Mouse (Mus musculus) MEL (cell line): ENCODE results near the gene Foxa2. TPM values are rescaled to one million over a fixed set of nuclear protein-coding genes. Genes with fewer than 3 reads are reported as not detected.

Source experiments
- DNase-seq: peaks from one replicate; pipeline ENCODE4 v3.0.0; 2011; ENCODE audit warnings: low read depth, low spot score
- H3K27ac ChIP-seq: 2 replicates; pipeline ENCODE4 v1.5.1; 2012; ENCODE audit warnings: low read depth, mild to moderate bottlenecking, control low read depth, low read length, moderate library complexity; ENCODE audit not compliant: control insufficient read depth
- H3K27me3 ChIP-seq, 2 experiments: fragments of 150-350 bp in 1 of 2; sonication (generic) in 1 of 2; 2 replicates each; pipeline ENCODE4 v1.6.1; 2012; ENCODE audit warnings: low read length in 2 of 2, mild to moderate bottlenecking in 2 of 2, improper control_type of control experiment in 1 of 2, moderate library complexity in 1 of 2; ENCODE audit not compliant: insufficient read depth in 2 of 2, control insufficient read depth in 1 of 2
- H3K36me3 ChIP-seq, 2 experiments: 2 replicates each; pipeline ENCODE4 v1.6.1; 2012 to 2014; ENCODE audit warnings: low read length in 2 of 2, improper control_type of control experiment in 1 of 2, inconsistent platforms in 1 of 2, mild to moderate bottlenecking in 1 of 2; ENCODE audit not compliant: insufficient read depth in 2 of 2, control insufficient read depth in 1 of 2
- H3K4me1 ChIP-seq, 2 experiments: fragments of 150-350 bp in 1 of 2; sonication (generic) in 1 of 2; 2 replicates each; pipeline ENCODE4 v1.6.1; 2012; ENCODE audit warnings: low read length in 2 of 2, improper control_type of control experiment in 1 of 2, mild to moderate bottlenecking in 1 of 2; ENCODE audit not compliant: insufficient read depth in 2 of 2, control insufficient read depth in 1 of 2
- H3K4me3 ChIP-seq, 2 experiments: fragments of 150-350 bp in 1 of 2; sonication (generic) in 1 of 2; 2 replicates each; pipeline ENCODE4 v1.5.1; 2012; ENCODE audit warnings: low read depth in 2 of 2, low read length in 2 of 2, mild to moderate bottlenecking in 2 of 2, moderate library complexity in 2 of 2, control low read depth in 1 of 2, improper control_type of control experiment in 1 of 2; ENCODE audit not compliant: control insufficient read depth in 1 of 2, insufficient read depth in 1 of 2
- H3K79me2 ChIP-seq: 2 replicates; pipeline ENCODE4 v1.6.1; 2012; ENCODE audit warnings: mild to moderate bottlenecking, low read length, moderate library complexity; ENCODE audit not compliant: control insufficient read depth, poor library complexity, insufficient read depth
- H3K9ac ChIP-seq: 2 replicates; pipeline ENCODE4 v1.6.1; 2012; ENCODE audit warnings: low read depth, mild to moderate bottlenecking, control low read depth, low read length, moderate library complexity; ENCODE audit not compliant: control insufficient read depth, poor library complexity, severe bottlenecking
- H3K9me3 ChIP-seq: fragments of 150-350 bp; sonication (generic); replicated peaks from 2 replicates; pipeline ENCODE4 v1.6.1; 2012; ENCODE audit warnings: mild to moderate bottlenecking, low read length, improper control_type of control experiment, moderate library complexity; ENCODE audit not compliant: insufficient read depth
- CTCF ChIP-seq, 3 experiments: IDR thresholded peaks in 2 of 3; conservative IDR thresholded peaks in 1 of 3; 2 replicates each; pipeline ENCODE4 v1.5.1; 2011 to 2012; ENCODE audit warnings: low read length in 3 of 3, low read depth in 2 of 3, mild to moderate bottlenecking in 2 of 3, improper control_type of control experiment in 1 of 3, inconsistent platforms in 1 of 3, mixed read lengths in 1 of 3, moderate library complexity in 1 of 3; ENCODE audit not compliant: control insufficient read depth in 1 of 3, insufficient read depth in 1 of 3, poor library complexity in 1 of 3, severe bottlenecking in 1 of 3
- GABPA ChIP-seq: IDR thresholded peaks from 2 replicates; pipeline ENCODE4 v1.6.1; 2012; ENCODE audit warnings: low read depth, mild to moderate bottlenecking, inconsistent platforms, low read length, improper control_type of control experiment, moderate library complexity
- GATA1 ChIP-seq: IDR thresholded peaks from 2 replicates; pipeline ENCODE4 v1.6.1; 2011; ENCODE audit warnings: low read depth, low read length, improper control_type of control experiment
- HCFC1 ChIP-seq: IDR thresholded peaks from 2 replicates; pipeline ENCODE4 v1.6.1; 2012; ENCODE audit warnings: low read depth, mild to moderate bottlenecking, inconsistent platforms, low read length, improper control_type of control experiment, moderate library complexity
- KAT2A ChIP-seq: conservative IDR thresholded peaks from 2 replicates; pipeline ENCODE4 v1.6.1; 2012; ENCODE audit warnings: low read depth, low read length, improper control_type of control experiment, inconsistent platforms
- MAFK ChIP-seq: IDR thresholded peaks from 2 replicates; pipeline ENCODE4 v1.6.1; 2011; ENCODE audit warnings: low read depth, mild to moderate bottlenecking, low read length, improper control_type of control experiment, borderline replicate concordance
- MYB ChIP-seq: IDR thresholded peaks from 2 replicates; pipeline ENCODE4 v1.6.1; 2011; ENCODE audit warnings: mild to moderate bottlenecking, low read depth, low read length, improper control_type of control experiment
- NRF1 ChIP-seq: IDR thresholded peaks from 2 replicates; pipeline ENCODE4 v1.6.1; 2014; ENCODE audit warnings: low read depth, mild to moderate bottlenecking, inconsistent platforms, low read length, improper control_type of control experiment, moderate library complexity; ENCODE audit not compliant: poor library complexity, insufficient read depth, severe bottlenecking
- POLR2AphosphoS2 ChIP-seq: IDR thresholded peaks from 2 replicates; pipeline ENCODE4 v1.6.1; 2011; ENCODE audit warnings: low read length, improper control_type of control experiment
- RAD21 ChIP-seq: IDR thresholded peaks from 2 replicates; pipeline ENCODE4 v1.6.1; 2011; ENCODE audit warnings: mild to moderate bottlenecking, low read depth, low read length, improper control_type of control experiment
- SMC3 ChIP-seq: IDR thresholded peaks from 2 replicates; pipeline ENCODE4 v1.6.1; 2011; ENCODE audit warnings: low read depth, low read length, improper control_type of control experiment
- TCF12 ChIP-seq: IDR thresholded peaks from 2 replicates; pipeline ENCODE4 v1.6.1; 2014; ENCODE audit warnings: low read depth, mild to moderate bottlenecking, inconsistent platforms, low read length, improper control_type of control experiment, moderate library complexity
- UBTF ChIP-seq: IDR thresholded peaks from 2 replicates; pipeline ENCODE4 v1.6.1; 2012; ENCODE audit warnings: low read depth, mild to moderate bottlenecking, inconsistent platforms, low read length, improper control_type of control experiment, moderate library complexity, borderline replicate concordance; ENCODE audit not compliant: insufficient read depth
- USF1 ChIP-seq: IDR thresholded peaks from 2 replicates; pipeline ENCODE4 v1.6.1; 2014; ENCODE audit warnings: low read depth, mild to moderate bottlenecking, inconsistent platforms, low read length, improper control_type of control experiment, moderate library complexity
- USF2 ChIP-seq, 2 experiments: IDR thresholded peaks; 2 replicates each; pipeline ENCODE4 v1.6.1; 2011 to 2012; ENCODE audit warnings: improper control_type of control experiment in 2 of 2, low read length in 2 of 2, borderline replicate concordance in 1 of 2, inconsistent platforms in 1 of 2, low read depth in 1 of 2, mild to moderate bottlenecking in 1 of 2; ENCODE audit not compliant: insufficient read depth in 1 of 2
- ZC3H11A ChIP-seq: IDR thresholded peaks from 2 replicates; pipeline ENCODE4 v1.6.1; 2012; ENCODE audit warnings: low read depth, mild to moderate bottlenecking, inconsistent platforms, low read length, improper control_type of control experiment
- polyA plus RNA-seq, 2 experiments: library from polyadenylated mRNA; stranded (reverse) in 1 of 2; unstranded in 1 of 2; fragments of >175 nt in 1 of 2; fragments of >200 nt in 1 of 2; gene quantifications; 2 replicates each; pipeline versions ENCODE4 v1.2.1 to v1.2.4; 2012; ENCODE audit warnings: low replicate concordance in 2 of 2, low read depth in 1 of 2; ENCODE audit not compliant: insufficient read length in 2 of 2, insufficient read depth in 1 of 2, missing spikeins in 1 of 2
- total RNA-seq: library from RNA; depleted of rRNA; stranded (reverse); fragments of 300-350 nt; gene quantifications from 2 replicates; pipeline ENCODE4 v1.2.3, GENCODE M21; 2012

Foxa2 gene
- total and polyA plus RNA-seq, 3 experiments = not detected

DNA sequence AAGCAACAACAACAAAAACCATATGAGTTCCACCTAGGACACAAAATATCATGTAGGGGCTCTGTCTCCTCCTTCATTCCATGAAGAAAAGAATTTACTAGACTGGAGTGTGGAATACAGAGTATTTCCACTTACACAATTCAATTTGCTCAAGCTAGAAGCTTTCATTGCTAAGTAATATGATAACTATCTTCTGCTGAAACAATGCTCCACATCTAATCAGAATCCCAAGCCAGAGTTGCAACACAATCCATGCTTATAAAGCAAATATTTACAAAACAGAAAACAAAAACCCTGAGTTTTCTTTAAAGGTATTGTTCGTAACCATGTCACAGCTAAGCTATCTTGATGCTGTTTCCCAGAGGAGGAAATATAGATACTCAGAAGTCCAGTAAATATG lies 20.4 kb downstream of the Foxa2 start:
- Histone ChIP-seq H3K79me2 (no peaks in the 10 kb centered on the region), H3K27me3 (no peaks in the 10 kb centered on the region), H3K27ac (no peak overlapping the region), H3K36me3 (no peaks in the 10 kb centered on the region), H3K4me1 (no peaks in the 10 kb centered on the region), H3K9ac (no peak overlapping the region), H3K4me3 (no peak overlapping the region), H3K9me3 (no peaks in the 10 kb centered on the region)
- no peak for DNase-seq
- no peak for TF ChIP-seq CTCF (IDR thresholded peaks at IDR 0.05 in 2 of 3, conservative IDR thresholded peaks at IDR 0.05 in 1 of 3; ENCODE audit: control insufficient read depth in 1 of 3, insufficient read depth in 1 of 3, low read depth in 2 of 3, low read length in 3 of 3, poor library complexity in 1 of 3, severe bottlenecking in 1 of 3)

DNA sequence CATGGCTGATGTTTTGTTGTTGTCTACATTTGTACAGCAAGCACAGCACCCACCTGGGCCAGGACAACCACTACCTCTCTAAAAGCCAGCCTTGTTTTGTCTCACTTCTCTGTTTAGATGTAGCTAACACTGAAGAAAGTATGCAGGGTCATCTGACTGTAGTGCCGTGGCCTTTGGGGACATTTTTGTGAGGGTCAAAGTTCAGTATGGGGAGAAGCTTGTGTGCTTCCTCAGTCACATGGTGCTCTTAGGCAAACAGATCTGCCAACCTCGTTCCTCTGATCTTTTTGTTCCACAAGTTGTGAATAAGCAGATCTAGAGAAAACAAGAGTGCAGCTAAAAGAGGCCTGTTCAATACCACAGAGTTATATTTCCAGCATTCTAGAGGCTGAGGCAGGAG lies 21.3 kb downstream of the Foxa2 start:
- no peaks in the 10 kb centered on the region for H3K9me3 ChIP-seq
- H3K79me2 ChIP-seq = no peaks in the 10 kb centered on the region
- TF ChIP-seq ZC3H11A = no peak
- TF ChIP-seq USF2 (IDR thresholded peaks at IDR 0.05; ENCODE audit: borderline replicate concordance in 1 of 2, insufficient read depth in 1 of 2, low read depth in 1 of 2, low read length in 2 of 2) = no peak
- TF ChIP-seq UBTF = no peak
- no peak for TF ChIP-seq POLR2AphosphoS2
- no peak for TF ChIP-seq USF1
- TF ChIP-seq GABPA = no peak
- TF ChIP-seq MYB = no peak
- no peak for TF ChIP-seq HCFC1
- no peak for TF ChIP-seq SMC3
- no peak for TF ChIP-seq TCF12
- no peak for TF ChIP-seq MAFK
- TF ChIP-seq NRF1 = no peak
- TF ChIP-seq RAD21 = no peak
- no peak for TF ChIP-seq GATA1
- TF ChIP-seq KAT2A = no peak
- no peak overlapping the region for H3K27ac ChIP-seq
- H3K4me1 ChIP-seq = no peaks in the 10 kb centered on the region
- no peak for DNase-seq
- H3K36me3 ChIP-seq = no peaks in the 10 kb centered on the region
- no peaks in the 10 kb centered on the region for H3K27me3 ChIP-seq
- no peak overlapping the region for H3K4me3 ChIP-seq
- H3K9ac ChIP-seq = no peak overlapping the region
